Mouse (Mus musculus) bone marrow, adult 2 months (tissue): Measurements from ENCODE around the gene Ccnt1.

Source experiments
- CTCF ChIP-seq: fragments of 200-500 bp; IDR thresholded peaks from 2 replicates; pipeline ENCODE4 v1.5.1; 2011; ENCODE audit warnings: low read length, control low read depth; ENCODE audit not compliant: control insufficient read depth, insufficient read depth
- POLR2A ChIP-seq: fragments of 200-500 bp; IDR thresholded peaks from 2 replicates; pipeline ENCODE4 v1.6.1; 2011; ENCODE audit warnings: low read depth, mild to moderate bottlenecking, control low read depth, low read length, borderline replicate concordance; ENCODE audit not compliant: control insufficient read depth

DNA sequence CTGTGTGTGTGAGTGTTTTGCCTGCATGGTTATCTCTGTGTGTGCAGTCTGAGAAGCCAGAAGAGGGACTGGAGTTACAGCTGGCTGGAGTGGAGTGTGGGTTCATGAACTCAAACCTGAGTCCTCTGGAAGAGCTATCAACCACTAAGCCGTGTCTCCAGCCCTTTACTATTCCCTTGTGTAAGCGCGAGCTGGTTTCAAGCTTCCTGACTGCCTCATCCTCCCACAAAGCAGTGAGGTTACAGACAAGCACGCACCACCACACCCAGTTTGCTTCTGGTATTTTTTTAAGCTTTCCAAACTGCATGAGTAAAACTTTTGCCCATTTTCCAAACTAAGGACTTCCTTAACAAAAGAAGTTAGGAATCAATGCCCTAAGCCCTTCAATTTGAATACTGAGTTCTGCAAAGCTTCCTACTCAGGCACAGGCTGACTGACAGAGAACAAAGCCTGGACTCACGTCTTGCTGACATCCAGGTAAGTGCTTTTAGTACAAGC lies 42.6 kb downstream of the Ccnt1 start:
- TF ChIP-seq CTCF, result no peak
- no peak for TF ChIP-seq POLR2A
